Mouse (Mus musculus): ENCODE results near the gene Sema3e. TPM values are rescaled to one million over a fixed set of nuclear protein-coding genes. Genes with fewer than 3 reads are reported as not detected.
A peak's percentile ranks its signal among the peaks of the same experiment; 100 is the strongest.

The Sema3e gene
- total RNA-seq, 2 experiments from 2014 or later: 12.2 to 13.0 TPM

GRCm38 (mm10) chr5:14231027-14231426 lies 206.0 kb downstream of the Sema3e start:
- no peak for TF ChIP-seq CTCF (IDR thresholded peaks at IDR 0.05)
- Histone ChIP-seq H3K4me3 (no peak overlapping the region), H3K27ac (no peak overlapping the region)
- DNase-seq (ENCODE audit: extremely low spot score in 1 of 2, low spot score in 2 of 2): no peak
- intact Hi-C loops (cut with DNase I): no loop called here

- intact Hi-C loops (cut with DNase I): no loop called here
- Histone ChIP-seq H3K27ac (no peak overlapping the region), H3K4me3 (no peak overlapping the region)
- peak in 1 of 2 experiments; percentile 15 for DNase-seq (ENCODE audit: extremely low spot score in 1 of 2, low spot score in 2 of 2)
- peak; percentile 60 for TF ChIP-seq CTCF (IDR thresholded peaks at IDR 0.05)
Measured at GRCm38 (mm10) chr5:14252583-14252982, 227.5 kb downstream of the Sema3e start.

GRCm38 (mm10) chr5:14253328-14253727 lies 228.3 kb downstream of the Sema3e start:
- peak; percentile 86 for TF ChIP-seq CTCF (IDR thresholded peaks at IDR 0.05)
- no peak overlapping the region for H3K4me3 ChIP-seq
- H3K27ac ChIP-seq: no peak overlapping the region
- DNase-seq (ENCODE audit: extremely low spot score in 1 of 2, low spot score in 2 of 2): peak; percentile 18 to 24
- intact Hi-C loops (cut with DNase I): no loop called here

- Histone ChIP-seq H3K4me3 (no peak overlapping the region), H3K27ac (no peak overlapping the region)
- DNase-seq (ENCODE audit: extremely low spot score in 1 of 2, low spot score in 2 of 2): no peak
- no peak for TF ChIP-seq CTCF (IDR thresholded peaks at IDR 0.05)
- intact Hi-C loops (cut with DNase I): no loop called here
Measured at GRCm38 (mm10) chr5:14260156-14260555, 235.1 kb downstream of the Sema3e start.

- intact Hi-C loops (cut with DNase I): no loop called here
- TF ChIP-seq CTCF (IDR thresholded peaks at IDR 0.05): no peak
- no peak for DNase-seq (ENCODE audit: extremely low spot score in 1 of 2, low spot score in 2 of 2)
- H3K4me3 ChIP-seq: no peak overlapping the region
- H3K27ac ChIP-seq: no peak overlapping the region
Measured at GRCm38 (mm10) chr5:14267400-14267799, 242.3 kb downstream of the Sema3e start.

Other genes starting within 250 kb of the Sema3e start
- gene Speer3, start 233.7 kb upstream of the Sema3e start, total RNA-seq (2021): not detected

All from left cerebral cortex, adult 2 months (tissue).